Mouse (Mus musculus): ENCODE data around the gene Dock9. TPM values are rescaled to one million over a fixed set of nuclear protein-coding genes. Genes with fewer than 3 reads are reported as not detected.

Dock9 gene
- total and polyA plus RNA-seq, 3 experiments = 3.4 to 21.7 (median 9.3) TPM

GRCm38 (mm10) chr14:121737277-121737676 is 60.4 kb downstream of the Dock9 start:
- no peak overlapping the region for H3K4me3 ChIP-seq (ENCODE audit: low read depth, low read length)
- no peak for DNase-seq (ENCODE audit: low spot score)
- peaks cover 8% of the 10 kb centered on the region for H3K4me1 ChIP-seq (ENCODE audit: insufficient read depth, low read depth, low read length)
- ATAC-seq (ENCODE audit: extremely low read depth, insufficient number of reproducible peaks, low FRiP score, poor library complexity, severe bottlenecking) = no peak
- no peaks in the 10 kb centered on the region for H3K36me3 ChIP-seq (replicated peaks)
- no peaks in the 10 kb centered on the region for H3K27me3 ChIP-seq (ENCODE audit: insufficient read depth, low read length)
- no peak for TF ChIP-seq CTCF (IDR thresholded peaks at IDR 0.05; ENCODE audit: low read depth, low read length)
- TF ChIP-seq GATA1 (IDR thresholded peaks at IDR 0.05; ENCODE audit: borderline replicate concordance, low read length) = no peak
- TF ChIP-seq GATA2 (IDR thresholded peaks at IDR 0.05; ENCODE audit: borderline replicate concordance, low read depth, low read length) = no peak
- TF ChIP-seq TAL1 (conservative IDR thresholded peaks at IDR 0.05; ENCODE audit: low read depth, low read length) = no peak
- no peak for TF ChIP-seq POLR2AphosphoS5 (IDR thresholded peaks at IDR 0.05; ENCODE audit: insufficient replicate concordance, low read depth, low read length)
- no peaks in the 10 kb centered on the region for H3K9me3 ChIP-seq (replicated peaks)

- no peak for DNase-seq (ENCODE audit: low spot score)
- H3K27me3 ChIP-seq (ENCODE audit: insufficient read depth, low read length) = no peaks in the 10 kb centered on the region
- TF ChIP-seq GATA1 (IDR thresholded peaks at IDR 0.05; ENCODE audit: borderline replicate concordance, low read length) = no peak
- TF ChIP-seq GATA2 (IDR thresholded peaks at IDR 0.05; ENCODE audit: borderline replicate concordance, low read depth, low read length) = no peak
- no peak; the same call in 1 of the 2 replicates for TF ChIP-seq CTCF (IDR thresholded peaks at IDR 0.05; ENCODE audit: low read depth, low read length)
- no peak overlapping the region for H3K4me3 ChIP-seq (ENCODE audit: low read depth, low read length)
- no peaks in the 10 kb centered on the region for H3K36me3 ChIP-seq (replicated peaks)
- ATAC-seq (ENCODE audit: extremely low read depth, insufficient number of reproducible peaks, low FRiP score, poor library complexity, severe bottlenecking) = no peak
- H3K4me1 ChIP-seq (ENCODE audit: insufficient read depth, low read depth, low read length) = peaks cover 23% of the 10 kb centered on the region
- H3K9me3 ChIP-seq (replicated peaks) = no peaks in the 10 kb centered on the region
These were observed 62.0 kb downstream of the Dock9 start for GRCm38 (mm10) chr14:121735678-121736077.

GRCm38 (mm10) chr14:121734217-121734616 is 63.4 kb downstream of the Dock9 start:
- no peaks in the 10 kb centered on the region for H3K27me3 ChIP-seq (ENCODE audit: insufficient read depth, low read length)
- no peaks in the 10 kb centered on the region for H3K36me3 ChIP-seq (replicated peaks)
- ATAC-seq (ENCODE audit: extremely low read depth, insufficient number of reproducible peaks, low FRiP score, poor library complexity, severe bottlenecking) (no peak), DNase-seq (ENCODE audit: low spot score) (no peak)
- no peak overlapping the region for H3K4me3 ChIP-seq (ENCODE audit: low read depth, low read length)
- peaks cover 24% of the 10 kb centered on the region for H3K4me1 ChIP-seq (ENCODE audit: insufficient read depth, low read depth, low read length)
- TF ChIP-seq GATA1 (IDR thresholded peaks at IDR 0.05; ENCODE audit: borderline replicate concordance, low read length) = no peak
- TF ChIP-seq TAL1 (conservative IDR thresholded peaks at IDR 0.05; ENCODE audit: low read depth, low read length) = no peak
- TF ChIP-seq POLR2AphosphoS5 (IDR thresholded peaks at IDR 0.05; ENCODE audit: insufficient replicate concordance, low read depth, low read length) = no peak
- TF ChIP-seq CTCF (IDR thresholded peaks at IDR 0.05; ENCODE audit: low read depth, low read length) = no peak
- no peak for TF ChIP-seq GATA2 (IDR thresholded peaks at IDR 0.05; ENCODE audit: borderline replicate concordance, low read depth, low read length)
- H3K9me3 ChIP-seq (replicated peaks) = no peaks in the 10 kb centered on the region

- no peak for ATAC-seq (ENCODE audit: extremely low read depth, insufficient number of reproducible peaks, low FRiP score, poor library complexity, severe bottlenecking)
- no peak for DNase-seq (ENCODE audit: low spot score)
- no peaks in the 10 kb centered on the region for H3K36me3 ChIP-seq (replicated peaks)
- H3K27me3 ChIP-seq (ENCODE audit: insufficient read depth, low read length) = no peaks in the 10 kb centered on the region
- H3K4me1 ChIP-seq (ENCODE audit: insufficient read depth, low read depth, low read length) = peaks cover 24% of the 10 kb centered on the region
- TF ChIP-seq GATA1 (IDR thresholded peaks at IDR 0.05; ENCODE audit: borderline replicate concordance, low read length) (no peak), TAL1 (conservative IDR thresholded peaks at IDR 0.05; ENCODE audit: low read depth, low read length) (no peak), GATA2 (IDR thresholded peaks at IDR 0.05; ENCODE audit: borderline replicate concordance, low read depth, low read length) (no peak), CTCF (IDR thresholded peaks at IDR 0.05; ENCODE audit: low read depth, low read length) (no peak), POLR2AphosphoS5 (IDR thresholded peaks at IDR 0.05; ENCODE audit: insufficient replicate concordance, low read depth, low read length) (no peak)
- no peaks in the 10 kb centered on the region for H3K9me3 ChIP-seq (replicated peaks)
- no peak overlapping the region for H3K4me3 ChIP-seq (ENCODE audit: low read depth, low read length)
These were observed 63.9 kb downstream of the Dock9 start for GRCm38 (mm10) chr14:121733694-121734093.

- Histone ChIP-seq H3K9me3 (replicated peaks) (no peaks in the 10 kb centered on the region), H3K27me3 (ENCODE audit: insufficient read depth, low read length) (no peaks in the 10 kb centered on the region), H3K4me1 (ENCODE audit: insufficient read depth, low read depth, low read length) (peaks cover 28% of the 10 kb centered on the region), H3K4me3 (ENCODE audit: low read depth, low read length) (peak overlapping the region; percentile 63; the same call in 1 of the 2 replicates), H3K36me3 (replicated peaks) (no peaks in the 10 kb centered on the region)
- ATAC-seq (ENCODE audit: extremely low read depth, insufficient number of reproducible peaks, low FRiP score, poor library complexity, severe bottlenecking) (peak; percentile 12), DNase-seq (ENCODE audit: low spot score) (no peak)
- TF ChIP-seq CTCF (IDR thresholded peaks at IDR 0.05; ENCODE audit: low read depth, low read length) = no peak
- TF ChIP-seq POLR2AphosphoS5 (IDR thresholded peaks at IDR 0.05; ENCODE audit: insufficient replicate concordance, low read depth, low read length) = no peak
- no peak for TF ChIP-seq GATA2 (IDR thresholded peaks at IDR 0.05; ENCODE audit: borderline replicate concordance, low read depth, low read length)
- TF ChIP-seq TAL1 (conservative IDR thresholded peaks at IDR 0.05; ENCODE audit: low read depth, low read length) = no peak
These were observed 65.4 kb downstream of the Dock9 start for GRCm38 (mm10) chr14:121732196-121732595.

GRCm38 (mm10) chr14:121731688-121732168 is 65.9 kb downstream of the Dock9 start:
- H3K9me3 ChIP-seq (replicated peaks) = no peaks in the 10 kb centered on the region
- H3K27me3 ChIP-seq (ENCODE audit: insufficient read depth, low read length) = no peaks in the 10 kb centered on the region
- ATAC-seq (ENCODE audit: extremely low read depth, insufficient number of reproducible peaks, low FRiP score, poor library complexity, severe bottlenecking) (peak; percentile 94), DNase-seq (ENCODE audit: low spot score) (peak; percentile 70)
- no peaks in the 10 kb centered on the region for H3K36me3 ChIP-seq (replicated peaks)
- peaks cover 28% of the 10 kb centered on the region for H3K4me1 ChIP-seq (ENCODE audit: insufficient read depth, low read depth, low read length)
- no peak for TF ChIP-seq POLR2AphosphoS5 (IDR thresholded peaks at IDR 0.05; ENCODE audit: insufficient replicate concordance, low read depth, low read length)
- no peak for TF ChIP-seq TAL1 (conservative IDR thresholded peaks at IDR 0.05; ENCODE audit: low read depth, low read length)
- no peak for TF ChIP-seq GATA2 (IDR thresholded peaks at IDR 0.05; ENCODE audit: borderline replicate concordance, low read depth, low read length)
- no peak for TF ChIP-seq CTCF (IDR thresholded peaks at IDR 0.05; ENCODE audit: low read depth, low read length)
- no peak for TF ChIP-seq GATA1 (IDR thresholded peaks at IDR 0.05; ENCODE audit: borderline replicate concordance, low read length)
- H3K4me3 ChIP-seq (ENCODE audit: low read depth, low read length) = peak overlapping the region; percentile 63; the same call in 1 of the 2 replicates

All from G1E (cell line).